30 mouse cellular contexts compared by ENCODE assay signal in genomic region chr1:183692756-183693155, GRCm38 (mm10).
"Had no signal": no experiment of that assay in that cellular context is flagged by ENCODE, and none has a peak within 500 bp of the region (broad histone marks: within the 10 kb centered on the region; RNA-seq: fewer than 3 reads in every experiment).

No protein-coding gene starts in this region.

- H3K4me3 ChIP-seq: limb, embryonic 10.5 days; limb, embryonic 12.5 days; limb, embryonic 13.5 days; limb, embryonic 15.5 days; liver, embryonic 12.5 days; liver, embryonic 13.5 days; liver, embryonic 15.5 days; lung, embryonic 15.5 days; megakaryocyte, embryonic 14.5 days; midbrain, embryonic 10.5 days; midbrain, embryonic 12.5 days; midbrain, embryonic 13.5 days; midbrain, embryonic 15.5 days; myocyte; neural tube, embryonic 12.5 days had no signal

- H3K4me2 ChIP-seq: limb, embryonic 12.5 days; limb, embryonic 13.5 days; limb, embryonic 15.5 days; liver, embryonic 11.5 days; liver, embryonic 12.5 days; liver, embryonic 13.5 days; liver, embryonic 15.5 days; lung, embryonic 14.5 days; lung, embryonic 15.5 days; midbrain, embryonic 11.5 days; midbrain, embryonic 12.5 days; midbrain, embryonic 13.5 days; midbrain, embryonic 15.5 days; neural tube, embryonic 12.5 days had no signal

- H3K27ac ChIP-seq: limb, embryonic 10.5 days; limb, embryonic 12.5 days; limb, embryonic 13.5 days; limb, embryonic 15.5 days; liver, embryonic 12.5 days; liver, embryonic 13.5 days; liver, embryonic 14.5 days; liver, embryonic 15.5 days; lung, embryonic 15.5 days; macrophage; midbrain, embryonic 10.5 days; midbrain, embryonic 12.5 days; midbrain, embryonic 13.5 days; midbrain, embryonic 15.5 days; neural tube, embryonic 12.5 days had no signal

- DNase-seq: left cerebral cortex, postnatal 4 days; liver; liver, embryonic 13.5 days; liver, postnatal 0 days; lung, adult 18-20 months; lung, adult 2 months; lung, embryonic 14.5 days; lung, postnatal 10 days; lung, postnatal 14 days; lung, postnatal 36 days; lung, postnatal 4 days; midbrain, embryonic 14.5 days had no signal

- H3K9me3 ChIP-seq: limb, embryonic 10.5 days; limb, embryonic 12.5 days; limb, embryonic 13.5 days; limb, embryonic 15.5 days; liver, embryonic 12.5 days; liver, embryonic 13.5 days; liver, embryonic 15.5 days; lung, embryonic 15.5 days; midbrain, embryonic 10.5 days; midbrain, embryonic 12.5 days; midbrain, embryonic 13.5 days; midbrain, embryonic 15.5 days; neural tube, embryonic 12.5 days had no signal

- H3K9ac ChIP-seq: limb, embryonic 12.5 days; limb, embryonic 13.5 days; limb, embryonic 15.5 days; liver, embryonic 12.5 days; liver, embryonic 13.5 days; liver, embryonic 14.5 days; liver, embryonic 15.5 days; liver, postnatal 0 days; lung, embryonic 14.5 days; lung, embryonic 15.5 days; midbrain, embryonic 12.5 days; midbrain, embryonic 13.5 days; midbrain, embryonic 15.5 days; neural tube, embryonic 12.5 days had no signal

- H3K4me1 ChIP-seq: limb, embryonic 10.5 days; limb, embryonic 12.5 days; limb, embryonic 13.5 days; limb, embryonic 15.5 days; liver, embryonic 12.5 days; liver, embryonic 13.5 days; liver, embryonic 15.5 days; lung, embryonic 15.5 days; megakaryocyte, embryonic 14.5 days; midbrain, embryonic 10.5 days; midbrain, embryonic 12.5 days; midbrain, embryonic 13.5 days; midbrain, embryonic 15.5 days; neural tube, embryonic 12.5 days had no signal

- H3K36me3 ChIP-seq: limb, embryonic 10.5 days; limb, embryonic 12.5 days; limb, embryonic 13.5 days; limb, embryonic 15.5 days; liver, embryonic 12.5 days; liver, embryonic 13.5 days; liver, embryonic 15.5 days; lung, embryonic 15.5 days; midbrain, embryonic 10.5 days; midbrain, embryonic 12.5 days; midbrain, embryonic 13.5 days; midbrain, embryonic 15.5 days; neural tube, embryonic 12.5 days had no signal

- H3K27me3 ChIP-seq: limb, embryonic 12.5 days; limb, embryonic 13.5 days; limb, embryonic 15.5 days; liver, embryonic 12.5 days; liver, embryonic 13.5 days; liver, embryonic 15.5 days; lung, embryonic 15.5 days; megakaryocyte, embryonic 14.5 days; midbrain, embryonic 12.5 days; midbrain, embryonic 13.5 days; midbrain, embryonic 15.5 days; neural tube, embryonic 12.5 days had no signal
